Mouse (Mus musculus) central nervous system, embryonic 14 days (tissue): ENCODE data around the gene Actrt1. TPM values are rescaled to one million over a fixed set of nuclear protein-coding genes. Genes with fewer than 3 reads are reported as not detected.

Experiments used
- polyA plus RNA-seq: library from polyadenylated mRNA; depleted of rRNA; stranded (reverse); fragments of >200 nt; gene quantifications from 2 replicates; pipeline ENCODE4 v1.2.3, GENCODE M21; 2012; rRNA removed

Gene Actrt1
- not detected in 2 replicates for polyA plus RNA-seq

DNA sequence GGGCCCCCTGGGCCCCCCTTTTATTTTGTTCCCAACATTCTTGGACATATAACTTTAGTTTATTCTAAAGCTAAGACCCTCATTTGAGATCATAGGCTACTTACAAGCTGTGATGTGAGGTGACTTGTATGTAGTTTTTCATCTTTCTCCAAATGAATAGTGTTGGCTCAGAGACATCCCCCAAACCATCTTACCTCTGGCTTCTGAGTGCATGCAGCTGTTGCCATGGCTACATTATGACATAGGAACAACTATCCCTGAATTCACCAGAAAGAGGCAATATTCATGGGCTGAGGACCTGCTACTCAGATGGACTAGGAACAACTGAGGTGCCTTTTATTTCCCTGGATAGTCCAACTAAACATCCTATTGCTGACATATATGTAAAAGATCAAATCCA, at the start of gene Actrt1:
TSS of gene Actrt1 (plus strand) at position 301 of the 400 bp plus-strand sequence.

